In the genomic region with DNA sequence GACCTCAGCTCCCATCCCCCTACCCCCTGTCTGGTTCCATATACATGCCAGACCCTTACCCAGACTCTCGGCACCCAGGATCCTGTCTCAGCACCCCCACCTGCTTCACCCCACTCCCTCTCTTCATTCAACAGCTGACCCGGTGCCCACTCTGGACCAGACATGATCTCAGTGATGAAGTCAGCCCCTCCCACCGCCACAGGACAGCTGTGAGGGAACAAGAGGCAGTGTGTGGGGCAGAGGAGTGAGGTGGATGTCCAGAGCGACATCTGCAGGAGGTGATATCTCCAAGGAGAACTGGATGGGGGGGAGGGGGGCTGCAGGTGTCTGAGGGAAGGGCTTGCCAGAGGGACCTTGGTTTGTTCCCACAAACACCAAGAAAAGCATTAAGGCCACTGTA, we compare ENCODE assay signal across 21 mouse cellular contexts. TPM values are rescaled to one million over a fixed set of nuclear protein-coding genes. Genes with fewer than 3 reads are reported as not detected.
"Had no signal": no experiment of that assay in that cellular context is flagged by ENCODE, and none has a peak within 500 bp of the region (broad histone marks: within the 10 kb centered on the region; RNA-seq: fewer than 3 reads in every experiment).

No protein-coding gene starts in this region.

- H3K27ac ChIP-seq: liver, embryonic 12.5 days; liver, embryonic 14.5 days; midbrain, embryonic 10.5 days; neural tube, embryonic 12.5 days; stomach, embryonic 15.5 days; stomach, postnatal 0 days had no signal

- H3K4me3 ChIP-seq: liver, embryonic 12.5 days; midbrain, embryonic 10.5 days; neural tube, embryonic 12.5 days; stomach, embryonic 15.5 days had no signal

- H3K4me2 ChIP-seq: liver, embryonic 12.5 days; lung, embryonic 14.5 days; neural tube, embryonic 12.5 days; stomach, embryonic 15.5 days had no signal

- H3K9ac ChIP-seq: liver, embryonic 12.5 days; liver, embryonic 14.5 days; lung, embryonic 14.5 days; neural tube, embryonic 12.5 days; stomach, embryonic 15.5 days had no signal

- H3K27me3 ChIP-seq: neural tube, embryonic 12.5 days; stomach, embryonic 15.5 days had no signal

- H3K9me3 ChIP-seq: liver, embryonic 12.5 days; neural tube, embryonic 12.5 days; stomach, embryonic 15.5 days had no signal

- ATAC-seq: liver, embryonic 12.5 days; midbrain, embryonic 16.5 days had no signal

- H3K4me1 ChIP-seq: liver, embryonic 12.5 days had no signal

- DNase-seq: lung, adult 18-20 months; lung, embryonic 14.5 days; lung, postnatal 10 days; lung, postnatal 4 days; midbrain, embryonic 14.5 days; right cerebral cortex, postnatal 14 days; thymus, adult 2 months; thymus, postnatal 36 days had no signal

RNA-seq across cellular contexts. Expression of gene Ddr1, which starts 12.6 kb away (rescaled TPM):
- total RNA-seq: megakaryocyte-erythroid progenitor cell, adult 5-6 weeks had no signal

RNA-seq across cellular contexts. Expression of gene Mucl3, which starts 48.3 kb away (rescaled TPM):
- total RNA-seq: megakaryocyte, adult 5-6 weeks; megakaryocyte-erythroid progenitor cell, adult 5-6 weeks; neutrophil, adult 5-6 weeks had no signal
- polyA plus RNA-seq: liver, embryonic 14.5 days; liver, embryonic 16.5 days; midbrain, embryonic 14.5 days; neural tube, embryonic 12.5 days; neural tube, embryonic 14.5 days; spleen, adult 2 months had no signal
